Mouse (Mus musculus): ENCODE measurements around the gene Calhm3.

DNA sequence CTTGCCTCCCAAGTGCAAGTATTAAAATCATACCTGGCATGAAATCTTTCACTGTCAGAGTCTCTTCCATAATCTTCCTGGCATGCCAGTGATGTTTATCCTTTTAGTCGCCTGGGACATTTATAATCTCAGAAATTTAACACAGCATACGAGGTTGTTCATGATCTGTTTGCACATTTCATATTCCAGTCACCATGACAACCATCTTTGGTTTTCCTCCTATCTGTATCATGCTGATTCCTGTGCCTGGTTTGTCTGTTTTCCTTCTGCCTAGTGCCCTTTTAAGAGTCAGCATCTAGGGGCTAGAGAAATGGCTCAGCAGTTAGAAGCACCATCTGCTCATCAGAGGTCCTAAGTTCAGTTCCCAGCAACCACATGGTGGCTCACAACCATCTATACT is 38.9 kb downstream of the Calhm3 start:
- TF ChIP-seq CTCF (conservative IDR thresholded peaks at IDR 0.05; ENCODE audit: insufficient read depth, insufficient read length, low read depth, low read length) (no peak), POLR2A (IDR thresholded peaks at IDR 0.05; ENCODE audit: low read depth, low read length) (no peak)

Data from kidney, adult 2 months (tissue).